Mouse (Mus musculus) hindbrain, embryonic 16.5 days (tissue): ENCODE measurements around the gene Dlg4. TPM values are rescaled to one million over a fixed set of nuclear protein-coding genes. Genes with fewer than 3 reads are reported as not detected.

Experiments
- ATAC-seq: fragments of 200-750 bp; cut with Nextera tagmentation; 2 replicates; pipeline ENCODE4 v1.8.0; 2017; ENCODE audit warnings: moderate TSS enrichment, moderate library complexity
- H3K27ac ChIP-seq: fragments of 300-500 bp; sonication (generic); 2 replicates; pipeline ENCODE4 v1.5.1; 2014; ENCODE audit warnings: low read depth, mild to moderate bottlenecking, control low read depth, low read length, moderate library complexity
- H3K27me3 ChIP-seq: fragments of 300-500 bp; sonication (generic); replicated peaks from 2 replicates; pipeline ENCODE4 v1.6.1; 2014; ENCODE audit warnings: low read length; ENCODE audit not compliant: control insufficient read depth, insufficient read depth
- H3K36me3 ChIP-seq: fragments of 300-500 bp; sonication (generic); 2 replicates; pipeline ENCODE4 v1.6.1; 2014; ENCODE audit warnings: mild to moderate bottlenecking, low read length, moderate library complexity, mixed read lengths; ENCODE audit not compliant: control insufficient read depth, insufficient read depth
- H3K4me1 ChIP-seq: fragments of 300-500 bp; sonication (generic); 2 replicates; pipeline ENCODE4 v1.6.1; 2014; ENCODE audit warnings: low read depth, low read length; ENCODE audit not compliant: control insufficient read depth, insufficient read depth
- H3K4me2 ChIP-seq: fragments of 300-500 bp; sonication (generic); 2 replicates; pipeline ENCODE4 v1.6.1; 2014; ENCODE audit warnings: mild to moderate bottlenecking, low read length, control low read depth, moderate library complexity
- H3K4me3 ChIP-seq: fragments of 300-500 bp; sonication (generic); 2 replicates; pipeline ENCODE4 v1.5.1; 2014; ENCODE audit warnings: mild to moderate bottlenecking, low read length, control low read depth, moderate library complexity
- H3K9ac ChIP-seq: fragments of 300-500 bp; sonication (generic); 2 replicates; pipeline ENCODE4 v1.6.1; 2014; ENCODE audit warnings: low read depth, mild to moderate bottlenecking, control low read depth, low read length, moderate library complexity
- H3K9me3 ChIP-seq: fragments of 300-500 bp; sonication (generic); 2 replicates; pipeline ENCODE4 v1.6.1; 2014; ENCODE audit warnings: mild to moderate bottlenecking, low read length, moderate library complexity; ENCODE audit not compliant: control insufficient read depth
- WGBS: fragments of 180-500 bp; shearing (Covaris S2); extraction: QIAGEN DNeasy Blood & Tissue Kit; methylation state at CpG from one replicate; pipeline ENCODE4 v1.1.7; 2014; 5-methylcytosine and 5-hydroxymethylcytosine counted together
- polyA plus RNA-seq: library from polyadenylated mRNA; unstranded; fragments of >200 nt; fragmentation: Nextera tagmentation; extraction: Ambion mirVana; gene quantifications from 2 replicates; pipeline ENCODE4 v1.2.1, GENCODE M21; 2015

Dlg4 gene
- polyA plus RNA-seq, 1 experiment from 2014 or later: 23.1 TPM

- no peak overlapping the region for H3K4me3 ChIP-seq
- no peak for ATAC-seq
- H3K27ac ChIP-seq: no peak overlapping the region
- 62% methylated on average over 10 of the region's 10 CpGs for WGBS
- peaks cover 1% of the 10 kb centered on the region; the same call in 1 of the 2 replicates for H3K36me3 ChIP-seq
- no peaks in the 10 kb centered on the region for H3K9me3 ChIP-seq
- no peaks in the 10 kb centered on the region for H3K4me1 ChIP-seq
- H3K9ac ChIP-seq: no peak overlapping the region
- no peak overlapping the region for H3K4me2 ChIP-seq
- no peaks in the 10 kb centered on the region for H3K27me3 ChIP-seq
These were observed 33.1 kb downstream of the Dlg4 start for GRCm38 (mm10) chr11:70049816-70050215.

DNA sequence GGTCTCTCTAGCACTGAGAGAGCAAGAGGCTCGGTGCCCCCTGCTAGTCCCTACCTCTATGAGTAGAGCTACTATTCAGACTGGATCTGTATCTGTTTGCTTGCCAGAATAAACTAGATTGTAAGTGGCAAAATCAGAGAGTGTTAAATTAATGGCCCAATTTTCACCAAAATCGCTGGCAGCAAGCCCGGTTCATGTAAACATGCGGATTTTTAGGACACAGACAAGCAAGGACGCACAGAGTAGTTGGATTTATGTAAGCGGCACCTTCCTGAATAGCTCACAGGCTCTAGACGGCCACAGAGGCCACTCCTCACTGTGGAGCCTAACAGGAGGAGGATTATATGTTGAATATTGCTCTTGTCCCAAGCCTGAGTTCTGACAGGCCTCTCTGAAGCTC is 36.4 kb downstream of the Dlg4 start:
- H3K36me3 ChIP-seq: no peaks in the 10 kb centered on the region
- no peak for ATAC-seq
- WGBS: 75% methylated on average over 7 of the region's 7 CpGs
- H3K27me3 ChIP-seq: no peaks in the 10 kb centered on the region
- H3K4me3 ChIP-seq: no peak overlapping the region
- no peak overlapping the region for H3K4me2 ChIP-seq
- no peaks in the 10 kb centered on the region for H3K9me3 ChIP-seq
- H3K4me1 ChIP-seq: no peaks in the 10 kb centered on the region; the same call in 1 of the 2 replicates
- H3K27ac ChIP-seq: no peak overlapping the region
- no peak overlapping the region for H3K9ac ChIP-seq

DNA sequence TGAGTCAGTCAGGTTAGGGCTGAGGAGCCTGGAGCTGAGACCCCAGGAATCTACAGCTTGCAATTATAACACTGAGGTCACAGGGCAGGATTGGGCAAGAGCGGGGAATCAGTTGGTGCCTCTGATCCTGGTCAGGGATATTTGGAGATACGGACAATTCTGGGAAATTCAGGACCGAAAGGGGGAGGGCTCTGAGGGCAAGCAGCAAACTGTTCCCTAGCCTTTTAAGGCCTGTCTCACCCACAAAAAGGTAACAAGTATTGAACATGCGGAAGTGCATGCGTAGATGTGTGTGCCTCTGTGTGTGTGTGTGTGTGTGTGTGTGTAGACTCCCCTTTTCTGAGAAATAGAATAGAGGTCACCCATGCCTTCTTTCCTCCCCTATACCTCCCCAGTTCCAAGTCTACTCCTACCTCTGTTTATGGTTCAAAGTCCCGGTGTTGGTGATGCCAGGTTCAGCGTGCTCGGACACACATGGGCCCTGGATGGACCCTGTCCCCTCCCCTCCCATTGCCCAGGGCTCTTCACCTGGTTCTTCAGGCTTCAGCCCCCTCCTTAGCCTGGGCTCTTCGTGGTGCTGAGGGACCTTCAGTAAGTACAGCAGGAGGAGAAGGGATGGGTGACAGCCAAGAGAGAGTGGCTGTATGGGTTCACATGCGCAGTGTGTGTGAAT is 37.3 kb downstream of the Dlg4 start, which contains the start of gene Asgr1:
Asgr1 (plus strand) TSS at position 188 of the 673 bp plus-strand sequence.
- Histone ChIP-seq H3K36me3 (no peaks in the 10 kb centered on the region), H3K4me2 (no peak within 1 kb of the TSS), H3K4me1 (no peaks in the 10 kb centered on the region; the same call in 1 of the 2 replicates), H3K4me3 (no peak within 1 kb of the TSS), H3K9ac (no peak within 1 kb of the TSS), H3K9me3 (no peaks in the 10 kb centered on the region), H3K27ac (no peak within 1 kb of the TSS), H3K27me3 (no peaks in the 10 kb centered on the region)
- 87% methylated on average over 10 of the region's 10 CpGs for WGBS
- no peak for ATAC-seq

GRCm38 (mm10) chr11:70055618-70056214 is 39.0 kb downstream of the Dlg4 start:
- WGBS: 26% methylated on average over 18 of the region's 18 CpGs
- no peak overlapping the region for H3K4me3 ChIP-seq
- H3K4me2 ChIP-seq: peak overlapping the region; percentile 36
- no peaks in the 10 kb centered on the region; the same call in 1 of the 2 replicates for H3K4me1 ChIP-seq
- no peaks in the 10 kb centered on the region for H3K27me3 ChIP-seq
- 0 out of 2 replicates have a peak overlapping the region, but pooled peaks have one; percentile 2 for H3K9ac ChIP-seq
- no peak overlapping the region for H3K27ac ChIP-seq
- H3K9me3 ChIP-seq: no peaks in the 10 kb centered on the region
- no peaks in the 10 kb centered on the region for H3K36me3 ChIP-seq
- peak; percentile 64 for ATAC-seq

GRCm38 (mm10) chr11:70057805-70058204 is 41.1 kb downstream of the Dlg4 start:
- Histone ChIP-seq H3K9ac (no peak overlapping the region), H3K36me3 (no peaks in the 10 kb centered on the region), H3K27ac (no peak overlapping the region), H3K4me1 (no peaks in the 10 kb centered on the region; the same call in 1 of the 2 replicates), H3K4me3 (no peak overlapping the region), H3K4me2 (no peak overlapping the region), H3K9me3 (no peaks in the 10 kb centered on the region), H3K27me3 (no peaks in the 10 kb centered on the region)
- no peak for ATAC-seq
- 80% methylated on average over 9 of the region's 9 CpGs for WGBS

- WGBS: 70% methylated on average over 6 of the region's 6 CpGs
These were observed 43.2 kb downstream of the Dlg4 start for GRCm38 (mm10) chr11:70059930-70060329.

DNA sequence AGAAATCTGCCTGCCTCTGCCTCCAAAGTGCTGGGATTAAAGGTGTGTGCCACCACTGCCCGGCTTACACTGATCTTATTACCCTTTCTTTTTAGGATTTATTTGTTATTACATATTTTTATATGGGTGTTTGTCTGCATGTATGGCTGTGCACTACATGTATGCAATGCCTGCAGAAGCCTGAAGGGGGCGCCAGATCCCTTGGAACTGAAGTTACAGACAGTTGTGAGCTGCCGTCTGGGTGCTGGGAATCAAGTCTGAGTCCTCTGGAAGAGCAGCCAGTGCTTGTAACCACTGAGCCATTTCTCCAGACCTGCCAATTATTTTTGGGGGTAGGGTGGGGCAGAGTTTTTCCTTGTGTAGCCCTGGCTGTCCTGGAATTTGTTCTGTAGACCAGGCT is 46.3 kb downstream of the Dlg4 start:
- Histone ChIP-seq H3K9me3 (no peaks in the 10 kb centered on the region), H3K9ac (no peak overlapping the region), H3K4me1 (no peaks in the 10 kb centered on the region), H3K27ac (no peak overlapping the region), H3K27me3 (no peaks in the 10 kb centered on the region), H3K36me3 (no peaks in the 10 kb centered on the region), H3K4me2 (no peak overlapping the region), H3K4me3 (no peak overlapping the region)
- ATAC-seq: no peak
- WGBS: 74% methylated on average over 3 of the region's 3 CpGs

More at GRCm38 (mm10) chr11:70059930-70060329, 43.2 kb downstream of the Dlg4 start:
- Histone ChIP-seq H3K4me2 (no peak overlapping the region), H3K36me3 (no peaks in the 10 kb centered on the region), H3K9me3 (no peaks in the 10 kb centered on the region), H3K4me3 (no peak overlapping the region), H3K9ac (no peak overlapping the region), H3K4me1 (no peaks in the 10 kb centered on the region; the same call in 1 of the 2 replicates), H3K27me3 (no peaks in the 10 kb centered on the region), H3K27ac (no peak overlapping the region)
- no peak for ATAC-seq

DNA sequence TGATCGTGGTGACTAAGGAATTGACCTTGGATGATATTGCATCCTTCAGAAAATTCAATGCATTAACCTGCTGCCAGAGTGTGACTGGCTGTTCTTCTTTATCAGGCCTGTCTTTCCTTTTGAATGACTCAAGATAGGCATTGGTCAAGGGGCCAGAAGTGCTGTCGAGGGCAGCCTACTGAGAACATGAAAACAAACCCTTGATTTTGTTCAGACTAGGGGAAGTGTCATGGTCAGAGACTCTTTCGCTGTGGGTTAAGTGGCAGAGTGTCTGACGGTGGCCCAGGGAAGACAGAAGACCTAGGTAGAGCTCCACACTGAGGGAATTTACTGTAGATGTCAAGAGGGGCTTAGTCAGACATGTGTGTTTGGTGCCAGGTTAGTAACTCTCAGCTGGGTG is 50.0 kb downstream of the Dlg4 start:
- Histone ChIP-seq H3K4me1 (no peaks in the 10 kb centered on the region), H3K9ac (no peak overlapping the region), H3K27ac (no peak overlapping the region), H3K36me3 (no peaks in the 10 kb centered on the region), H3K4me2 (no peak overlapping the region), H3K27me3 (no peaks in the 10 kb centered on the region), H3K9me3 (no peaks in the 10 kb centered on the region), H3K4me3 (no peak overlapping the region)
- no peak for ATAC-seq
- 78% methylated on average over 4 of the region's 4 CpGs for WGBS

GRCm38 (mm10) chr11:70068245-70068644 is 51.5 kb downstream of the Dlg4 start:
- Histone ChIP-seq H3K36me3 (no peaks in the 10 kb centered on the region), H3K4me1 (no peaks in the 10 kb centered on the region), H3K27ac (no peak overlapping the region), H3K4me2 (no peak overlapping the region), H3K4me3 (no peak overlapping the region), H3K9me3 (no peaks in the 10 kb centered on the region), H3K9ac (no peak overlapping the region), H3K27me3 (no peaks in the 10 kb centered on the region)
- WGBS: 32% methylated on average over 3 of the region's 3 CpGs
- ATAC-seq: no peak
